Mouse (Mus musculus): Measurements from ENCODE around the gene Gm20747.
"Not testable (repeated sequence)": the region's sequence is repeated elsewhere in the genome, so short reads cannot be mapped to it uniquely, and the experiment has no call there.

The Gm20747 gene

GRCm38 (mm10) chrY:53418191-53418590, at the start of gene Gm20747:
Gm20747 (minus strand) TSS chrY:53418291.
- in situ Hi-C loops (cut with MseI, MboI) = not testable (repeated sequence)
